Mouse (Mus musculus) gonadal fat pad, adult 2 months (tissue): ENCODE data around the gene Ccdc34. TPM values are rescaled to one million over a fixed set of nuclear protein-coding genes. Genes with fewer than 3 reads are reported as not detected.

Experiments
- DNase-seq: peaks from one replicate; pipeline ENCODE4 v3.0.0-alpha.2; 2012; ENCODE audit warnings: low read depth
- polyA plus RNA-seq: library from polyadenylated mRNA; depleted of rRNA; stranded (reverse); fragments of >200 nt; gene quantifications from 2 replicates; pipeline ENCODE4 v1.2.3, GENCODE M21; 2012

Gene Ccdc34
- polyA plus RNA-seq, 1 experiment = 4.8 TPM

GRCm38 (mm10) chr2:110179669-110180315, 162.2 kb downstream of the Ccdc34 start:
- no peak for DNase-seq

- no peak for DNase-seq
These were observed 162.7 kb downstream of the Ccdc34 start for GRCm38 (mm10) chr2:110180316-110180670.

DNA sequence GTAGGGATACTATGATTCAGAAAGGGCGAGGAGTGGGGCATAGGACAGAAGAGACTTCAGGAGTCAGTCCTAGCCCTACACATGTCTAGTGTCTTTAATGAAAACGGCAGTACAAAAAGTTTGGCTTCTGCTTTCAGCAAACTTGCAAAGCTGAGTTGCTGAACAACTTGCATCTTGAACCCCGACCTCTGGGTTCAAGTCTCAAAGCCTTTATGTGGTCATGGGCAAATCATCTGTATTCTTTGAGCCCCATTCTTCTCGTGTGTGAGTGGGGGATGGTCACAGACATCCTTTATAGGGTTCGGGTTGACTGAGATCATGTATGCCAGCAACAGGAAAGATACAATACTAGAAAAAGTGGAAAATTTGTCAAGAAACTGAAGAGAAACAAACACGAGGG, 164.0 kb downstream of the Ccdc34 start:
- no peak for DNase-seq

DNA sequence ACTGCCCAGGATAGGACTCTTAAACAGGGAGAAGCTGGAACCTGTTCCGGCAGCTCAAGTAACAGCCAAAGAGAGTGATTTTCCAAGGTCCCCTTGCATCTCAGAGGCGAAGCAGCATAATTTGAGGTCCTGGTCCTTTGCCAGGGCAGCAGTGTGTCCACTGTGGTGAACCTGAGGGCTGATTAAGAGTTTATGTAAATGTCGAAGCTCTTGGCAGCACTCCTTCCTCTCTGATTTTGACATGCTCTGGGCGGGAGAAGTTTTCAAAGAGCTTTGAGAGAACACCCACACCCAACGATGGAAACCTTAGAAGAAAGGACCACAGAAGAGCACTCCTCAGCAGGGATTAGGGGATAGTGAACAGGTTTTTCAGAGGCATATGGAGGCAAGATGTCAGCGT, 164.6 kb downstream of the Ccdc34 start:
- no peak for DNase-seq

- DNase-seq = no peak
These were observed 165.3 kb downstream of the Ccdc34 start for GRCm38 (mm10) chr2:110182795-110183486.

DNA sequence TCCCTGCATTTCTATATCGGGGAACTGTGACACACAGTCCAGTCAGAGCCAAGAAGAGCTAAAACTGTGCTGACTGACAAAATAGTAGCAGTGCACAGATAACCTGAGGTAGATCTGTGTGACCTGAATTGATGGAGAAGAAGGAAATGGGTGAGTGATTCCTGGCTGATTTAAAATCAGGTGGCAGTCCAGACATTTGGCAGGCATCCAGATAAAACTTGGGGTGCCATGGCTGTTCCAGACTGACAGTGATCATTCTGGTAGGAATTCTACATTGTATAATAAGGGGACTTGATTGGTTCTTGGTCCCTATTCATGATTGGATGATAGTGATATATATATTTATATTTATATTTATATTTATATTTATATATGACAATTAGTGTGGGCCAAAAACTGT, 166.5 kb downstream of the Ccdc34 start:
- no peak for DNase-seq

DNA sequence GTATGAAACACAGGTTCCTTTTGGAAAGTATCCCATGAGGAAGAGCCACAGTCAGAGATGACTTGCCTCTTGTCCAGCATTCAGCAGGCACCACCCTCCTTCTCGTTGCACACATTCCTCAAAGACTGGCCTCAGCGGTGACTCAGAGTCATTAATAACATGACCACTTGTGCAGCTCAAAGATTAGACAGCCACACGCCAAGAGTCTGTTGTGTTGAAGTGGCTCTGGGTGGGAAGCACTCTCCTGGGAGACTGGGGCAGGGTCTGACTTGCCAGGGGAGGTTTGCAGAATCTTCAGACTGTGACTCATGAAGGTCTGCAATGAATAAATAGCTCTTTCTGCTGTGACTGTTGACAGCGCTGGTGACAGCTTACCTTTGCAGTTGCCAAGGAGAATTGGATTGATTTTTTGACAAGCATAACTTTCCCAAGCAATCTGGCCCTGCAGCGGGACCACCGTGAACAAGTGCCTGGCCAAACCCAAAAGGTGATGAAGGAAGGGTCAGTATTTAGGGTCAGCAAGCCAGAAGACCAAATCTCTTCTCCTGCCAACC, 168.9 kb downstream of the Ccdc34 start:
- no peak for DNase-seq

DNA sequence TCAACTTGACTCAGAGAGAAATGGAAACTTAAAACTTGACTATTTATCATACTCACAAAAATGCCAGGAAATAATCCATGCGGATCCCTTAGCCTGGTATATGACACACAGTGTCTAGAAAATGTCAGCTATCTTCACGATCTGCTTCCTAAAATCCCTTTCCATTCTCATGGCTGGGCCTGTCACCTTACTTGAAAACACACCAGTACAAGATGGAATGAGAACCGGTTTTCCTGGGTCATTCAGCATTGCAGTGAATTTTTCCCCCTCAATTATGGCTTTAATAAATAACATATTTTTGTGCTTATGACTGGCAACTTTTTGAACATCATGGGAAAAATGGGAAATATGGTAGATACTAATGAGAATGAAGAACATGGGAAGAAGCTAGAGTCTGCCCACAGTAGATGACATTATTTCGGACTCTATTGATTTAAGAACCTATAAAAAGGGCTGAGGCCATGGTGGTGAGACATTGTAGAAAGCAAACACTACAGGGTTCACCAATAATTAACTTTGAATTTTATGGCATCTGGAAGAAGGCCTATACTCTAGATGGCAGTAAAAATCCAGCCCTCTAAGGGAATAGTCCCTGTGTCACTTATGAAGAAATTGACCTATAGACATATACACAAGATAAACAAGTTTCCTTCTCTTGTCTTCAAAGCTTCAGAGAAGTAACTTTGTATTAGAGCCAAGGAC, 171.2 kb downstream of the Ccdc34 start:
- no peak for DNase-seq

GRCm38 (mm10) chr2:110190416-110190815, 172.8 kb downstream of the Ccdc34 start:
- no peak for DNase-seq

DNA sequence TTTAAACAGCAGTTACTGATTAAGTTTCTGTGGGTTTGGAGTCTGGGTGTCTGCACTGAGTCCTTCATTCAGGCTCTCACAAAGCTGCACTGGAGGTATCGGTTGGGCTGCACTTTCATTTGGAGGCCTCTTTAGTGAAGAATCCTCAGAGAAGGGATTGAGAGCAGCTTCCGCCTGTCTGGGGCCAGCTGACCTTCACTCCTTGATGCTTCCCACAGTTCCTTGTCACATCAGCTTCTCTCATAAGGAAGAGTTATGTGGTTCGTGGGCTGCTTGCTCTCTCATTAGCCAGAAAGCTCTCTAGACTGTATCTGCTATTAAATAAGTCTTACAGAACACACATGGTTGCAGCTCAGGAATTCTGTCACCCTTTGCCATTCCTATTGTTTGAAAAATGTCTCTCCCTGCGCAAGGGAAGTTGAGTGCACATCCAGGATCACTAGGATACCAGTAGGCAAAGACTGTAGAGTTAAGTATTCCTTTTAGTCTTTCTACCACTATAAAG, 173.6 kb downstream of the Ccdc34 start:
- no peak for DNase-seq

DNA sequence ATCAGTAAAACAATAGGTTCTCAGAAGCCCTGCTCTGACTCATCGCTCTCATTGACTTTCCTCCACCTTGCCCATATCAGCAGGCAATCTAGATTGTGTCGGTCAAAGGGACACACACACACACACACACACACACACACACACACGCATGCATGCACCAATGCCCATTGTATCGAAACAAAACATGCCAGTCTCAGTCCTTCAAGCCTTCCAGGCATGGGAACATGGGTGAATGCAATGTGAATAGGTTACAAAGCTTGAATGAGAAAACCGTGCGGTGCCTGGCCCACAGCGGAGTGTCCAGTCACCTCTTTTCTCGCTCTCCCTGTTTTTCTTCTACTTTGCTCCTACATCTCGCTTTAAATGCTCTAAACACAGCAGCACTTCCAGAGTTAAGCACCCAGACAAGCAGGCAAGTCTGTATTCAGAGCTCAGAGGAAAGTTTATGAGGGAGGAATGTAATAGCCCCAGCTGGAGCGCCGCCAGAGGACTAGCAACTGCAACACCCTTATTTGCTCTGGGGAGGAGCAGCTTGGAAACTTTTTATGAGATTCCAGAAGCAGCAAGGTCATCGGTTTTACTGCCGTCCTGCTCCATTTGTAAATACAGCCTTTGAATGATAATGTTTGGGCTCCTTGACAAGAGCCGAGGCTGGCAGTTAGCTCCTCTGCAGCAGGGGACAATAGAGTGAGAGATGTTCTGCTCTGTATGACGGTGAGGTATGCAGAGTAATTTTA, 174.5 kb downstream of the Ccdc34 start:
- DNase-seq = no peak

GRCm38 (mm10) chr2:110192702-110193312, 175.2 kb downstream of the Ccdc34 start:
- DNase-seq = no peak

- no peak for DNase-seq
These were observed 178.9 kb downstream of the Ccdc34 start for GRCm38 (mm10) chr2:110196551-110196950.

DNA sequence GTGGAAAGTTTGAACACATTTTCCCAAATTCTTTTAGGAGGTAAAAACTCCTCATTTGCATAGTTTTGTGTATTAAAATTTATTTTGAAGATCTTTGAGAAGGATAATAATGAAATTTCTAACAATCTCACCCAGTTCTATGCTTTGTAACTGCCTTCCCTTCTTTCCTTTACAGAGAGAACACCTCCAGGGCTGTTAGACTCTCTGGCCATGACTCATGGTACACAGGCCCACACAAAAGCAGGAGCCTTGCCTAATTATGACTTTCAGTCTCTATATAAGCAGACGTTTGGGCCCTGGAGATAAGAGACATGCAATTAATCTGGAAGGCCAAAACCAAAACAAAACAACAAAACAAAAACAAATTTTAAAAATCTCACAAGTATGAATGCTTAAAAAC, 182.0 kb downstream of the Ccdc34 start:
- DNase-seq = no peak

- no peak for DNase-seq
These were observed 184.2 kb downstream of the Ccdc34 start for GRCm38 (mm10) chr2:110201770-110202169.

DNA sequence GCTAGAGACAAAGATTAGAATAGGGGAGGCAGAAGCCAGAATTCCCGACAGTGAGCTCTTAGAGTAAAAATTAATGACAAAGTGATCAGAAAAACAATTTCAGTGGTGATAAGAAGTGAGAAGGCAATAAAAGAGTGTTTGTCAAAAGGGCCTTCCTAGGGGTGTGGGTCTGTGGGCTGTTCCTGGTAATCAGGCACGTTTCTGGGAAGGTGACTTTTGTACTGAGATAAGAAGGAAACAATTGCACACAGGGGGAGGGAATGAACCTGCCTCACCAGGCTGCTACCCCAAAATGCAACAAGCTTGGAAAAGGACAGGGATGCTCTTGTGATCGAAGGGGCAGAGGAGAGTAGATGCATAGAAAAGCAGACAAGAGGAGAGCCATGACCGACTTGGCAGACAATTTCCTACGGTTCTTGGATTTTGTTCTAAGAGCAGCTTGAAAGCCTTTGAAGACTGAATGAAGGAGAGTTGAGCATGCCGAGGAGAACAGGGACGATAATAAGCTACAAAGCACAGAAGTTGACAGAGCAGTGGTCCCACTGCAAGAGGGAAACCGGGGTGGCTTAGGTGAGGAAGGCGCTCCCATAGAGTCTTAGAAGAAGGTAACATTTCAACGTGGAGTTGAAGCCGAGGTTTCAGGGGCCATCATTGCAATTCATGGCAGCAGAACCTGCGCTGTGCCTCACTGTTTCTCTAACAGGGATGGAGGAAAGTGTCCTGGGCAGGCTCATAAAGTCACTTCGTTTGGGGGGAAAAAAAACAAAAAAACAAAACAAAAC, 185.3 kb downstream of the Ccdc34 start:
- DNase-seq = no peak

GRCm38 (mm10) chr2:110204169-110204568, 186.6 kb downstream of the Ccdc34 start:
- no peak for DNase-seq

DNA sequence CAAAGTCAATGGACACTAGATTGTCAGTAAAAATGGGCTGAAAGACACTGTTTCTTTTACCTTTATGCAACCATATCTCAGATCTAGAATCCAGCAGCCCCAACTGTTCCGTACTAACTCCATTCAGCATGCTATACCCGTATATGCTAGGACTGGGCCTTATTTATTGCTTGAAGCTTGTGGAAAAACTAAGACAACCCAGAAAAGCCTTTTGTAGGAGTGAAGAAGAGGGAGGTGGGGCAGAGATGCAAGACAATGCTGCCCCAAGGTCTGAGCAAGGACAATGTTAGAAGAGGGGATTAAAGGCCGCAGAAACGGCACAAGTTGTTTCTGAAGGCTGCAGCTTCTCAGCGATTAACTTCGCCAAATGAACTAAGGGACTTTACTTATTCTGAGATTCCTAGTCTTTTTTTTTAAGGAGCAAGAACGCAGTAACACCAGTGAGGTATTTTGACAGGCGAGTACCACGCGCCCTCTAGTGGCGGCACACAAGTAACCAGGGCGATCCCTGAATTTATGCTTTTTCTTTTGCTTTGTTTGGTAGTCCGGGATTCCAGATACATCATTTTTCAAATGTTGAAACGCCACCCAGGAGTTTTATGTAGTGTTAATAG, 187.2 kb downstream of the Ccdc34 start:
- no peak for DNase-seq

- peak; percentile 47 for DNase-seq
These were observed 193.2 kb downstream of the Ccdc34 start for GRCm38 (mm10) chr2:110210508-110211496.
